In the genomic region with DNA sequence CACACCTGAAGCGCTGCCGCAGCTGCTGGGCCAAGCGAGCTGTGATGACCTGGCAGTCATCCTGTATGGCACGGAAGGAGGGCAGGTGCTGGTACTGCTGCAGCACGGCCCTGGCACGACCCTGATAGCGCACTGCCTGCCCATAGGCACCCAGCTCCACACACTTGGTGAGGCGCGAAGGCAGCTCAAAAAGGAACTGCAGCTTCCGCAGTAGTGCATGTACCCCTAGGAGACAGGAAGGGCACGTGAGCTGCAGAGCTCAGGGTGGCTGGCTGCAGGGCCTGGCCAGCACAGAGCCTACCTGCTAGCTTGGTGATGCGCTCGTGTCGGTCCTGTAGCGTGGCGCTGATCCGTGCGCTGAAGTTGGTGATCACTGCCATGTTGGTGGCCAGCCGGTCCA, we compare ENCODE assay signal across 35 mouse cellular contexts. TPM values are rescaled to one million over a fixed set of nuclear protein-coding genes. Genes with fewer than 3 reads are reported as not detected.
A peak's percentile ranks its signal among the peaks of the same experiment; 100 is the strongest.
DNase-seq lines count a peak whose midpoint lies in the region; ATAC-seq and TF ChIP-seq lines count a peak whose summit lies in the region.
"Had no signal": no experiment of that assay in that cellular context is flagged by ENCODE, and none has a peak within 500 bp of the region (broad histone marks: within the 10 kb centered on the region; RNA-seq: fewer than 3 reads in every experiment).

No protein-coding gene starts in this region.

- TF ChIP-seq POLR2A in thymus, adult 2 months (IDR thresholded peaks at IDR 0.05; ENCODE audit: control insufficient read depth, extremely low read depth, insufficient read depth, low read length, poor library complexity), result no peak

- H3K9ac ChIP-seq in limb, embryonic 11.5 days (ENCODE audit: low read length), result no peak overlapping the region
- H3K9ac ChIP-seq: heart, embryonic 12.5 days; hindbrain, embryonic 13.5 days; limb, embryonic 15.5 days; liver, embryonic 13.5 days had no signal

- H3K4me1 ChIP-seq in limb, embryonic 11.5 days (ENCODE audit: control insufficient read depth, insufficient read depth, low read length), result peaks cover 14% of the 10 kb centered on the region; the same call in 1 of the 2 replicates
- peaks cover 28% of the 10 kb centered on the region for H3K4me1 ChIP-seq in limb, embryonic 10.5 days
- H3K4me1 ChIP-seq in thymus, adult 2 months (replicated peaks; ENCODE audit: control insufficient read depth, insufficient read depth, low read length), result peaks cover 31% of the 10 kb centered on the region
- peaks cover 46% of the 10 kb centered on the region for H3K4me1 ChIP-seq in G1E (ENCODE audit: insufficient read depth, low read depth, low read length)

- peaks cover 16% of the 10 kb centered on the region; the same call in 1 of the 2 replicates for H3K36me3 ChIP-seq in limb, embryonic 11.5 days (ENCODE audit: control insufficient read depth, insufficient read depth, low read length)
- H3K36me3 ChIP-seq in limb, embryonic 10.5 days, result peaks cover 63% of the 10 kb centered on the region
- no peaks in the 10 kb centered on the region for H3K36me3 ChIP-seq in thymus, adult 2 months (ENCODE audit: control insufficient read depth, insufficient read depth, low read length)
- H3K36me3 ChIP-seq in G1E (replicated peaks), result peaks cover 83% of the 10 kb centered on the region

- DNase-seq in limb, embryonic 11.5 days (ENCODE audit: low spot score), result no peak
- no peak for DNase-seq in limb, embryonic 10.5 days (ENCODE audit: low spot score)
- DNase-seq in thymus, adult 2 months, result no peak
- no peak for DNase-seq in thymus, postnatal 25 days
- no peak for DNase-seq in G1E (ENCODE audit: low spot score)
- DNase-seq in layer of hippocampus, adult 18-20 months (ENCODE audit: low spot score in 2 of 2), result no peak
- DNase-seq: adrenal gland, postnatal 10 days; B cell, adult 2 months; cerebellum, adult 18-20 months; gastrocnemius, postnatal 25 days; heart, adult 2 months; heart, postnatal 4 days; kidney, adult 9 months; kidney, postnatal 25 days; liver, embryonic 13.5 days; lung, adult 18-20 months; lung, postnatal 4 days; thymus, adult 18-20 months had no signal

- 0 out of 2 replicates have a peak overlapping the region, but pooled peaks have one; percentile 1 for H3K4me3 ChIP-seq in limb, embryonic 11.5 days (ENCODE audit: low read depth, low read length)
- H3K4me3 ChIP-seq in limb, embryonic 10.5 days, result no peak overlapping the region
- peak overlapping the region; percentile 25 for H3K4me3 ChIP-seq in thymus, adult 2 months (ENCODE audit: control insufficient read depth, insufficient read depth, low read length)
- H3K4me3 ChIP-seq in G1E (ENCODE audit: low read depth, low read length), result peak overlapping the region; percentile 3; the same call in 1 of the 2 replicates
- H3K4me3 ChIP-seq: heart, adult 2 months; heart, embryonic 12.5 days; hindbrain, embryonic 13.5 days; limb, embryonic 15.5 days; liver, embryonic 13.5 days had no signal

- no peak overlapping the region for H3K4me2 ChIP-seq in limb, embryonic 11.5 days (ENCODE audit: low read depth, severe bottlenecking)
- H3K4me2 ChIP-seq: heart, embryonic 12.5 days; hindbrain, embryonic 13.5 days; limb, embryonic 15.5 days; liver, embryonic 13.5 days had no signal

- H3K27me3 ChIP-seq in limb, embryonic 11.5 days (ENCODE audit: control insufficient read depth, insufficient read depth, low read length), result no peaks in the 10 kb centered on the region
- H3K27me3 ChIP-seq in limb, embryonic 10.5 days (ENCODE audit: low read depth, poor library complexity, severe bottlenecking), result no peaks in the 10 kb centered on the region
- H3K27me3 ChIP-seq in thymus, adult 2 months (ENCODE audit: control insufficient read depth, insufficient read depth, low read length), result no peaks in the 10 kb centered on the region
- H3K27me3 ChIP-seq in G1E (ENCODE audit: insufficient read depth, low read length), result no peaks in the 10 kb centered on the region
- H3K27me3 ChIP-seq: heart, embryonic 12.5 days; hindbrain, embryonic 13.5 days; limb, embryonic 15.5 days; liver, embryonic 13.5 days had no signal

- ATAC-seq in limb, embryonic 11.5 days (ENCODE audit: insufficient number of reproducible peaks, low FRiP score, low TSS enrichment, low read depth), result no peak
- ATAC-seq in G1E (ENCODE audit: extremely low read depth, insufficient number of reproducible peaks, low FRiP score, poor library complexity, severe bottlenecking), result no peak
- no peak for ATAC-seq in erythroblast, adult 5-6 weeks (replicated peaks; ENCODE audit: low FRiP score, poor library complexity, severe bottlenecking)
- ATAC-seq: forebrain, embryonic 14.5 days; intestine, postnatal 0 days; lung, postnatal 0 days had no signal

- no peaks in the 10 kb centered on the region for H3K9me3 ChIP-seq in limb, embryonic 11.5 days (ENCODE audit: control insufficient read depth, low read length)
- H3K9me3 ChIP-seq in limb, embryonic 10.5 days (replicated peaks), result no peaks in the 10 kb centered on the region
- H3K9me3 ChIP-seq in G1E (replicated peaks), result no peaks in the 10 kb centered on the region
- H3K9me3 ChIP-seq: heart, embryonic 12.5 days; hindbrain, embryonic 13.5 days; limb, embryonic 15.5 days; liver, embryonic 13.5 days had no signal

- 94% methylated on average over 19 of the region's 19 CpGs for WGBS in limb, embryonic 11.5 days
- 92% methylated on average over 19 of the region's 19 CpGs for WGBS in limb, embryonic 10.5 days
- WGBS in thymus, adult 2 months, result 79% methylated on average over 19 of the region's 19 CpGs

- H3K27ac ChIP-seq in limb, embryonic 11.5 days (replicated peaks; ENCODE audit: low read depth, low read length), result no peak overlapping the region
- no peak overlapping the region for H3K27ac ChIP-seq in limb, embryonic 10.5 days
- H3K27ac ChIP-seq in thymus, adult 2 months (ENCODE audit: control insufficient read depth, insufficient read depth, low read length), result peak overlapping the region; percentile 76
- H3K27ac ChIP-seq: heart, adult 2 months; hindbrain, embryonic 13.5 days; limb, embryonic 15.5 days; liver, embryonic 13.5 days; stomach, postnatal 0 days had no signal

- no peak for TF ChIP-seq CTCF in thymus, adult 2 months (IDR thresholded peaks at IDR 0.05; ENCODE audit: borderline replicate concordance, control insufficient read depth, extremely low read depth, insufficient read depth, low read length, poor library complexity)
- no peak for TF ChIP-seq CTCF in G1E (IDR thresholded peaks at IDR 0.05; ENCODE audit: low read depth, low read length)

RNA-seq across cellular contexts. Expression of a gene that starts 3.1 kb away (rescaled TPM):
- 21.6 and 25.2 TPM in 2 replicates for polyA plus RNA-seq in limb, embryonic 11.5 days (2014; fragmentation: Nextera tagmentation; extraction: Ambion mirVana)
- polyA plus RNA-seq in limb, embryonic 10.5 days (2016; fragmentation: Nextera tagmentation; extraction: Ambion mirVana), result 24.4 and 28.8 TPM in 2 replicates
- polyA plus RNA-seq in thymus, adult 2 months (2012; rRNA removed), result 35.8 and 42.0 TPM in 2 replicates
- 22.9 and 24.0 TPM in 2 replicates for total RNA-seq in G1E (2014; fragmentation: Nextera tagmentation)
- total RNA-seq in G1E (2017), result 17.2 and 21.4 TPM in 2 replicates
- polyA plus RNA-seq in G1E (2012), result 15.0 and 20.0 TPM in 2 replicates
- 1.2 and 2.3 TPM in 2 replicates for total RNA-seq in erythroblast, adult 5-6 weeks (2015; ENCODE audit: low replicate concordance)
- total RNA-seq in erythroblast, adult 5-6 weeks (2017; ENCODE audit: low replicate concordance), result 0.98 and 4.2 TPM in 2 replicates
- 10 to 100 TPM; 22.4 to 24.4 TPM for total RNA-seq in layer of hippocampus, adult 18-20 months (2021)

RNA-seq across cellular contexts. Expression of a gene that starts 5.8 kb away (rescaled TPM):
- polyA plus RNA-seq in limb, embryonic 11.5 days (2014; fragmentation: Nextera tagmentation; extraction: Ambion mirVana), result 50.7 and 52.1 TPM in 2 replicates
- 62.1 and 75.7 TPM in 2 replicates for polyA plus RNA-seq in limb, embryonic 10.5 days (2016; fragmentation: Nextera tagmentation; extraction: Ambion mirVana)
- 145 and 163 TPM in 2 replicates for polyA plus RNA-seq in thymus, adult 2 months (2012; rRNA removed)
- total RNA-seq in G1E (2014; fragmentation: Nextera tagmentation), result 24.7 and 32.4 TPM in 2 replicates
- 33.2 and 39.8 TPM in 2 replicates for total RNA-seq in G1E (2017)
- polyA plus RNA-seq in G1E (2012), result 29.3 and 34.9 TPM in 2 replicates
- 16.3 and 21.3 TPM in 2 replicates for total RNA-seq in erythroblast, adult 5-6 weeks (2015; ENCODE audit: low replicate concordance)
- 12.3 and 13.4 TPM in 2 replicates for total RNA-seq in erythroblast, adult 5-6 weeks (2017; ENCODE audit: low replicate concordance)
- 10 to 100 TPM; 93.7 to 94.4 TPM for total RNA-seq in layer of hippocampus, adult 18-20 months (2021)

RNA-seq across cellular contexts. Expression of a gene that starts 8.6 kb away (rescaled TPM):
- polyA plus RNA-seq in limb, embryonic 11.5 days (2014; fragmentation: Nextera tagmentation; extraction: Ambion mirVana), result not detected in 2 replicates
- not detected in 2 replicates for polyA plus RNA-seq in limb, embryonic 10.5 days (2016; fragmentation: Nextera tagmentation; extraction: Ambion mirVana)
- polyA plus RNA-seq in thymus, adult 2 months (2012; rRNA removed), result 0.70 and 1.5 TPM in 2 replicates
- total RNA-seq in G1E (2014; fragmentation: Nextera tagmentation), result not detected in 2 replicates
- not detected in 2 replicates for total RNA-seq in G1E (2017)
- not detected in 2 replicates for polyA plus RNA-seq in G1E (2012)
- total RNA-seq in erythroblast, adult 5-6 weeks (2015; ENCODE audit: low replicate concordance), result not detected in 2 replicates
- not detected in 2 replicates for total RNA-seq in erythroblast, adult 5-6 weeks (2017; ENCODE audit: low replicate concordance)
- not detected for total RNA-seq in layer of hippocampus, adult 18-20 months (2021)
- total RNA-seq: adrenal gland, postnatal 10 days; gastrocnemius, postnatal 25 days; heart, adult 2 months; heart, postnatal 4 days; layer of hippocampus, adult 8-10 months; layer of hippocampus, postnatal 25 days; left cerebral cortex, adult 8-10 months; left cerebral cortex, postnatal 36 days; megakaryocyte-erythroid progenitor cell, adult 5-6 weeks; monocyte, adult 5-6 weeks had no signal
- polyA plus RNA-seq: embryonic facial prominence, embryonic 11.5 days; forebrain, embryonic 14.5 days; heart, adult 2 months; heart, embryonic 12.5 days; heart, postnatal 0 days; hindbrain, embryonic 13.5 days; intestine, postnatal 0 days; limb, embryonic 15.5 days; liver, embryonic 13.5 days; lung, postnatal 0 days; small intestine, adult 2 months; stomach, postnatal 0 days had no signal

RNA-seq across cellular contexts. Expression of a gene that starts 10.3 kb away (rescaled TPM):
- 37.8 and 40.3 TPM in 2 replicates for polyA plus RNA-seq in limb, embryonic 11.5 days (2014; fragmentation: Nextera tagmentation; extraction: Ambion mirVana)
- polyA plus RNA-seq in limb, embryonic 10.5 days (2016; fragmentation: Nextera tagmentation; extraction: Ambion mirVana), result 35.2 and 36.1 TPM in 2 replicates
- polyA plus RNA-seq in thymus, adult 2 months (2012; rRNA removed), result 69.6 and 80.8 TPM in 2 replicates
- total RNA-seq in G1E (2014; fragmentation: Nextera tagmentation) (8.3 and 16.3 TPM in 2 replicates), G1E (2017) (11.0 and 23.3 TPM in 2 replicates)
- 58.7 and 60.6 TPM in 2 replicates for polyA plus RNA-seq in G1E (2012)
- 1.3 and 2.7 TPM in 2 replicates for total RNA-seq in erythroblast, adult 5-6 weeks (2015; ENCODE audit: low replicate concordance)
- 2.5 and 6.3 TPM in 2 replicates for total RNA-seq in erythroblast, adult 5-6 weeks (2017; ENCODE audit: low replicate concordance)
- 10 to 100 TPM; 34.6 to 36.2 TPM for total RNA-seq in layer of hippocampus, adult 18-20 months (2021)

RNA-seq across cellular contexts. Expression of a gene that starts 10.8 kb away (rescaled TPM):
- polyA plus RNA-seq in limb, embryonic 11.5 days (2014; fragmentation: Nextera tagmentation; extraction: Ambion mirVana), result 2.1 and 2.9 TPM in 2 replicates
- 1.3 and 1.6 TPM in 2 replicates for polyA plus RNA-seq in limb, embryonic 10.5 days (2016; fragmentation: Nextera tagmentation; extraction: Ambion mirVana)
- polyA plus RNA-seq in thymus, adult 2 months (2012; rRNA removed), result 0.65 and 0.84 TPM in 2 replicates
- not detected in 2 replicates for total RNA-seq in G1E (2014; fragmentation: Nextera tagmentation)
- total RNA-seq in G1E (2017), result 0.87 and 0.98 TPM in 2 replicates
- polyA plus RNA-seq in G1E (2012), result 0.37 and 0.75 TPM in 2 replicates
- total RNA-seq in erythroblast, adult 5-6 weeks (2015; ENCODE audit: low replicate concordance), result not detected in 2 replicates
- not detected in 2 replicates for total RNA-seq in erythroblast, adult 5-6 weeks (2017; ENCODE audit: low replicate concordance)
- total RNA-seq in layer of hippocampus, adult 18-20 months (2021), result 1 to 10 TPM in 1 of 2 experiments, under 1 TPM in 1; 0.91 to 1.3 TPM
- total RNA-seq: adrenal gland, postnatal 10 days; gastrocnemius, postnatal 25 days; heart, adult 2 months; layer of hippocampus, postnatal 25 days; monocyte, adult 5-6 weeks had no signal
- polyA plus RNA-seq: embryonic facial prominence, embryonic 11.5 days; heart, adult 2 months; small intestine, adult 2 months had no signal
